Mouse (Mus musculus) G1E (cell line): ENCODE measurements at regions not wholly inside any gene's neighbourhood (a gene's known extent, or its start where the extent isn't known, plus 50 kb on each side); places are given as distances from the start of the nearest gene placed in this dataset.

Source experiments
- CTCF ChIP-seq: IDR thresholded peaks from 2 replicates; pipeline ENCODE4 v1.5.1; 2012; ENCODE audit warnings: low read depth, low read length, inconsistent platforms, mixed read lengths
- GATA1 ChIP-seq: IDR thresholded peaks from 2 replicates; pipeline ENCODE4 v1.6.1; 2012; ENCODE audit warnings: borderline replicate concordance, low read length, inconsistent platforms, mixed read lengths
- POLR2AphosphoS5 ChIP-seq: IDR thresholded peaks from 2 replicates; pipeline ENCODE4 v1.6.1; 2012; ENCODE audit warnings: low read depth, low read length, inconsistent platforms; ENCODE audit not compliant: insufficient replicate concordance
- TAL1 ChIP-seq: conservative IDR thresholded peaks from 2 replicates; pipeline ENCODE4 v1.6.1; 2012; ENCODE audit warnings: low read depth, low read length, inconsistent platforms, mixed read lengths

- TF ChIP-seq CTCF (no peak), GATA1 (no peak), POLR2AphosphoS5 (no peak), TAL1 (no peak)
Measured at GRCm38 (mm10) chr8:39950178-39950896, 724.5 kb upstream of the Adam24 start.
